Comparison of ENCODE assay signal across 21 mouse cellular contexts in genomic region chr9:114747466-114747865, GRCm38 (mm10). TPM values are rescaled to one million over a fixed set of nuclear protein-coding genes. Genes with fewer than 3 reads are reported as not detected.
A peak's percentile ranks its signal among the peaks of the same experiment; 100 is the strongest.
DNase-seq lines count a peak whose midpoint lies in the region; ATAC-seq and TF ChIP-seq lines count a peak whose summit lies in the region.
"Had no signal": no experiment of that assay in that cellular context is flagged by ENCODE, and none has a peak within 500 bp of the region (broad histone marks: within the 10 kb centered on the region; RNA-seq: fewer than 3 reads in every experiment).

No protein-coding gene starts in this region.

- H3K27ac ChIP-seq in left cerebral cortex, adult 2 months: peak overlapping the region; percentile 42
- H3K27ac ChIP-seq in macrophage: peak overlapping the region; percentile 54
- H3K27ac ChIP-seq: forebrain, embryonic 10.5 days; heart, embryonic 10.5 days; hindbrain, embryonic 13.5 days had no signal

- H3K79me2 ChIP-seq in macrophage (ENCODE audit: inconsistent target): peaks cover 63% of the 10 kb centered on the region

- intact Hi-C loops in heart, postnatal 36 days (cut with DNase I): no loop called here
- intact Hi-C loops in left cerebral cortex, adult 2 months (cut with DNase I): no loop called here

- peak; percentile 79 for DNase-seq in heart, adult 11 months
- DNase-seq in heart, postnatal 36 days: no peak
- no peak for DNase-seq in left cerebral cortex, adult 2 months (ENCODE audit: extremely low spot score in 1 of 2, low spot score in 2 of 2)
- no peak for DNase-seq in left cerebral cortex, adult 9 months (ENCODE audit: low spot score in 2 of 2)
- peak; percentile 61 for DNase-seq in R1 (ENCODE audit: low read depth, low spot score)
- DNase-seq: adrenal gland, postnatal 10 days; B cell, adult 2 months; cerebellum, adult 2 months; cerebellum, postnatal 10 days; embryo, embryonic 11 days; gastrocnemius, postnatal 36 days; heart, adult 18-20 months; heart, postnatal 10 days had no signal

- WGBS in macrophage (ENCODE audit: missing documents): 92% methylated on average over 12 of the region's 12 CpGs

- H3K4me3 ChIP-seq in left cerebral cortex, adult 2 months: no peak overlapping the region
- no peak overlapping the region for H3K4me3 ChIP-seq in macrophage (ENCODE audit: inconsistent target)
- H3K4me3 ChIP-seq: embryonic facial prominence, embryonic 15.5 days; erythroblast, embryonic 14.5 days; forebrain, embryonic 10.5 days; heart, embryonic 10.5 days; hindbrain, embryonic 13.5 days had no signal

- peaks cover 14% of the 10 kb centered on the region; the same call in 1 of the 2 replicates for H3K36me3 ChIP-seq in macrophage (ENCODE audit: inconsistent target)

- TF ChIP-seq CTCF in left cerebral cortex, adult 2 months (IDR thresholded peaks at IDR 0.05): no peak

- ATAC-seq in CD4-positive, CD25-positive, alpha-beta regulatory T cell, adult 4 months: no peak
- ATAC-seq: forebrain, embryonic 14.5 days had no signal

RNA-seq across cellular contexts. Expression of gene Cmtm6, which starts 16.6 kb away (rescaled TPM):
- 10 to 100 TPM; 22.3 to 22.4 TPM for total RNA-seq in heart, postnatal 36 days (2021)
- 10 to 100 TPM; 19.8 to 22.4 TPM for total RNA-seq in left cerebral cortex, adult 2 months (2021)
- 10 to 100 TPM in 25 of 26 experiments, 1 to 10 TPM in 1; 9.5 to 94.2 (median 29.7) TPM for total RNA-seq in macrophage (2018; cell fraction: chromatin; rRNA removed)
- 100 to 1,000 TPM in 12 of 26 experiments, 10 to 100 TPM in 14; 60.7 to 138 (median 99.6) TPM for total RNA-seq in macrophage (2018; cell fraction: cytosol; rRNA removed)
- total RNA-seq in macrophage (2018; cell fraction: nucleus; rRNA removed): 100 to 1,000 TPM in 10 of 26 experiments, 10 to 100 TPM in 16; 54.2 to 141 (median 94.4) TPM
- polyA plus RNA-seq in macrophage (2018): 61.4 to 121 TPM (median 79.5 TPM) in 3 replicates
- 10 to 100 TPM; 74.0 to 81.7 TPM for polyA plus RNA-seq in CD4-positive, CD25-positive, alpha-beta regulatory T cell, adult 4 months (2017; shearing (Covaris generic))

RNA-seq across cellular contexts. Expression of gene Cmtm7, which starts 34.2 kb away (rescaled TPM):
- 10 to 100 TPM; 12.0 to 15.0 TPM for total RNA-seq in heart, postnatal 36 days (2021)
- total RNA-seq in left cerebral cortex, adult 2 months (2021): 1 to 10 TPM; 3.7 to 4.8 TPM
- total RNA-seq in macrophage (2018; cell fraction: chromatin; rRNA removed): 10 to 100 TPM; 17.7 to 97.1 (median 67.8) TPM
- total RNA-seq in macrophage (2018; cell fraction: cytosol; rRNA removed): 100 to 1,000 TPM in 9 of 26 experiments, 10 to 100 TPM in 17; 58.3 to 114 (median 93.6) TPM
- 100 to 1,000 TPM in 1 of 26 experiments, 10 to 100 TPM in 25; 36.9 to 101 (median 68.6) TPM for total RNA-seq in macrophage (2018; cell fraction: nucleus; rRNA removed)
- polyA plus RNA-seq in macrophage (2018): 47.8 to 121 TPM (median 101 TPM) in 3 replicates
- 10 to 100 TPM; 78.3 to 83.4 TPM for polyA plus RNA-seq in CD4-positive, CD25-positive, alpha-beta regulatory T cell, adult 4 months (2017; shearing (Covaris generic))

RNA-seq across cellular contexts. Expression of gene Dync1li1, which starts 58.9 kb away (rescaled TPM):
- 10 to 100 TPM; 69.9 to 88.1 TPM for total RNA-seq in heart, postnatal 36 days (2021)
- total RNA-seq in left cerebral cortex, adult 2 months (2021): 10 to 100 TPM; 87.7 to 91.9 TPM
- total RNA-seq in macrophage (2018; cell fraction: chromatin; rRNA removed): 100 to 1,000 TPM in 1 of 26 experiments, 10 to 100 TPM in 25; 34.1 to 104 (median 52.5) TPM
- total RNA-seq in macrophage (2018; cell fraction: cytosol; rRNA removed): 10 to 100 TPM; 46.7 to 70.7 (median 53.5) TPM
- total RNA-seq in macrophage (2018; cell fraction: nucleus; rRNA removed): 10 to 100 TPM; 35.0 to 59.1 (median 50.4) TPM
- 39.8 to 54.4 TPM (median 39.9 TPM) in 3 replicates for polyA plus RNA-seq in macrophage (2018)
- polyA plus RNA-seq in CD4-positive, CD25-positive, alpha-beta regulatory T cell, adult 4 months (2017; shearing (Covaris generic)): 10 to 100 TPM; 45.1 to 46.5 TPM

Comparison
In these comparisons a context has a peak if more than half of its experiments do, and no peak if none do; other contexts are left out.
1. DNase-seq: peak in heart, adult 11 months (single experiment) and R1 (single experiment); none in heart, postnatal 36 days (0 of 2), left cerebral cortex, adult 2 months (0 of 2) and left cerebral cortex, adult 9 months (0 of 2).